Mouse (Mus musculus): ENCODE measurements around the gene Mfng.

DNA sequence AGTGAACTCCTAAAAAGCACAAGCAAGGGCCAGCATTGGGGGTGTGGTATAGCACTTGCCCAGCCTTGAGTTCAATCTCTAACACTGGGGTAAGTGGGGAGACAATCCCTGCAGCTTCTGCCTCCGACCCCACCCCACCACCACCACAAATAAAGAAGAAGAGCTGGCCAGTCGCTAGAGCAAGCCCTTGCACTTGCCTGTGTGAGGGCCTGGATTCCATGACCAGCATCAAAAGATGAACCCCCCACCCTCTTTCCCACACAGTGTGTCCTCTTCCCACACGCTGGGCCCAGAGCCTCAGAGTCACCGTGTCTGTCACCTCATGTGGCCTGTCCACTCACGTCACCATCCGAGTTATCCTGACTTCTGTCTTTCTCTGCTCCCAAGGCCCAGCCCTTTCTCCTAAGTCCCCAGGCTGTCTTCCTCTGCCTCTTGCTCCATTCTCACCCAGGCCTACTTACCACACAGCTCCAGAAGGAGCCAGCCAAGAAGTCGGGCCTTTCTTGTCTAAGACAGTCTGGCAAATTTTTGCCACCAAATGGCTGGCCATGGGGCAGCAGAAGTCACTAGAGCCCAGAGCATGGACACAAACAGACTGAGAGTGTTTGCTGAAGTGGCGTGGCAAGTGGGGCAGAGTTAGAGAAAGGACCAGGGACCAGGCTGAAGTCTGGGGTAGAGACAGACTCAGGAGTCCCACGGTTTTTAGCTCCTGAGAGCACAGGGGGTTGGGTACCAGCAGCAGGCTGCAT is 2.9 kb downstream of the Mfng start:
- no peak for TF ChIP-seq ZNF384 (IDR thresholded peaks at IDR 0.05; ENCODE audit: low read depth, low read length)
- no peak for TF ChIP-seq CHD2 (IDR thresholded peaks at IDR 0.05; ENCODE audit: low read depth, low read length)
- no peak for TF ChIP-seq MAFK (IDR thresholded peaks at IDR 0.05; ENCODE audit: insufficient read depth, low read depth, low read length)
- no peak for TF ChIP-seq ZC3H11A (IDR thresholded peaks at IDR 0.05; ENCODE audit: borderline replicate concordance, low read depth, low read length)

All from ES-E14 (cell line).